ENCODE assay signal across 16 mouse cellular contexts in genomic region chr1:43511667-43512066, GRCm38 (mm10).
DNase-seq lines count a peak whose midpoint lies in the region; ATAC-seq and TF ChIP-seq lines count a peak whose summit lies in the region.
"Had no signal": no experiment of that assay in that cellular context is flagged by ENCODE, and none has a peak within 500 bp of the region (broad histone marks: within the 10 kb centered on the region; RNA-seq: fewer than 3 reads in every experiment).

No protein-coding gene starts in this region.

- WGBS in embryonic facial prominence, embryonic 14.5 days = 91% methylated on average over 8 of the region's 8 CpGs
- WGBS in embryonic facial prominence, embryonic 10.5 days = 92% methylated on average over 8 of the region's 8 CpGs
- 83% methylated on average over 8 of the region's 8 CpGs for WGBS in hindbrain, postnatal 0 days

- H3K4me3 ChIP-seq in embryonic facial prominence, embryonic 14.5 days (ENCODE audit: low read depth, low read length) = no peak overlapping the region
- H3K4me3 ChIP-seq in embryonic facial prominence, embryonic 10.5 days = no peak overlapping the region
- H3K4me3 ChIP-seq in hindbrain, postnatal 0 days (ENCODE audit: low read length) = no peak overlapping the region
- H3K4me3 ChIP-seq: embryonic facial prominence, embryonic 12.5 days; left cerebral cortex, adult 2 months; neural tube, embryonic 12.5 days had no signal

- H3K27ac ChIP-seq in embryonic facial prominence, embryonic 14.5 days (replicated peaks; ENCODE audit: low read depth, low read length) = no peak overlapping the region
- H3K27ac ChIP-seq in embryonic facial prominence, embryonic 10.5 days (replicated peaks) = no peak overlapping the region
- H3K27ac ChIP-seq in hindbrain, postnatal 0 days = no peak overlapping the region
- H3K27ac ChIP-seq: embryonic facial prominence, embryonic 12.5 days; left cerebral cortex, adult 2 months; neural tube, embryonic 12.5 days had no signal

- ATAC-seq in embryonic facial prominence, embryonic 14.5 days (ENCODE audit: low read depth) = peak; percentile 37; the same call in 1 of the 2 replicates
- ATAC-seq in hindbrain, postnatal 0 days = peak; percentile 47; the same call in 1 of the 2 replicates

- no peak overlapping the region for H3K9ac ChIP-seq in embryonic facial prominence, embryonic 14.5 days (ENCODE audit: low read depth, low read length)
- H3K9ac ChIP-seq in hindbrain, postnatal 0 days (replicated peaks; ENCODE audit: low read length) = no peak overlapping the region
- H3K9ac ChIP-seq: embryonic facial prominence, embryonic 12.5 days; neural tube, embryonic 12.5 days had no signal

- peaks cover 38% of the 10 kb centered on the region for H3K36me3 ChIP-seq in embryonic facial prominence, embryonic 14.5 days (ENCODE audit: control insufficient read depth, insufficient read depth, low read length)
- peaks cover 64% of the 10 kb centered on the region for H3K36me3 ChIP-seq in embryonic facial prominence, embryonic 10.5 days (replicated peaks)
- H3K36me3 ChIP-seq in hindbrain, postnatal 0 days (ENCODE audit: insufficient read depth, low read length) = 0 out of 2 replicates have a peak, but pooled peaks cover 3% of the 10 kb centered on the region

- H3K4me1 ChIP-seq in embryonic facial prominence, embryonic 14.5 days (ENCODE audit: control insufficient read depth, insufficient read depth, low read length) = peaks cover 7% of the 10 kb centered on the region; the same call in 1 of the 2 replicates
- peaks cover 3% of the 10 kb centered on the region for H3K4me1 ChIP-seq in embryonic facial prominence, embryonic 10.5 days
- no peaks in the 10 kb centered on the region for H3K4me1 ChIP-seq in hindbrain, postnatal 0 days (ENCODE audit: insufficient read depth, low read length)
- H3K4me1 ChIP-seq: neural tube, embryonic 12.5 days had no signal

- no peaks in the 10 kb centered on the region for H3K9me3 ChIP-seq in embryonic facial prominence, embryonic 14.5 days (ENCODE audit: control insufficient read depth, low read length)
- no peaks in the 10 kb centered on the region for H3K9me3 ChIP-seq in embryonic facial prominence, embryonic 10.5 days
- no peaks in the 10 kb centered on the region for H3K9me3 ChIP-seq in hindbrain, postnatal 0 days (ENCODE audit: low read length)
- H3K9me3 ChIP-seq: embryonic facial prominence, embryonic 12.5 days; G1E; neural tube, embryonic 12.5 days had no signal

- TF ChIP-seq CTCF in hindbrain, postnatal 0 days (IDR thresholded peaks at IDR 0.05; ENCODE audit: low read depth) = no peak

- H3K4me2 ChIP-seq in embryonic facial prominence, embryonic 14.5 days (ENCODE audit: low read depth, low read length) = no peak overlapping the region
- H3K4me2 ChIP-seq in hindbrain, postnatal 0 days (ENCODE audit: low read depth, low read length) = no peak overlapping the region
- H3K4me2 ChIP-seq: embryonic facial prominence, embryonic 12.5 days; neural tube, embryonic 12.5 days had no signal

- DNase-seq in embryonic facial prominence, embryonic 14.5 days (ENCODE audit: low spot score) = peak; percentile 23
- no peak for DNase-seq in embryonic facial prominence, embryonic 10.5 days (ENCODE audit: low spot score)
- DNase-seq in brain, adult 2 months (ENCODE audit: low read depth, low spot score) = peak; percentile 75
- peak; percentile 80 for DNase-seq in cerebellum, adult 9-10 months
- no peak for DNase-seq in hindbrain, postnatal 0 days (ENCODE audit: low spot score)
- DNase-seq in kidney, postnatal 36 days = no peak
- DNase-seq in heart, adult 9 months (ENCODE audit: low spot score in 2 of 2) = no peak
- DNase-seq: adrenal gland, postnatal 14 days; heart, adult 11 months; heart, postnatal 36 days; kidney, adult 8-10 months; layer of hippocampus, adult 9-11 months had no signal

- H3K27me3 ChIP-seq in embryonic facial prominence, embryonic 14.5 days (replicated peaks; ENCODE audit: control insufficient read depth, insufficient read depth, low read length) = no peaks in the 10 kb centered on the region
- H3K27me3 ChIP-seq in embryonic facial prominence, embryonic 10.5 days (replicated peaks; ENCODE audit: low read depth, poor library complexity, severe bottlenecking) = no peaks in the 10 kb centered on the region
- H3K27me3 ChIP-seq in hindbrain, postnatal 0 days (ENCODE audit: insufficient read depth, low read length) = no peaks in the 10 kb centered on the region
- H3K27me3 ChIP-seq: embryonic facial prominence, embryonic 12.5 days; neural tube, embryonic 12.5 days had no signal

Comparison
In these comparisons a context has a peak if more than half of its experiments do, and no peak if none do; other contexts are left out.
1. DNase-seq: peak in embryonic facial prominence, embryonic 14.5 days (single experiment), brain, adult 2 months (single experiment) and cerebellum, adult 9-10 months (single experiment); none in embryonic facial prominence, embryonic 10.5 days (single experiment), hindbrain, postnatal 0 days (single experiment), kidney, postnatal 36 days (0 of 2) and heart, adult 9 months (0 of 2).